Mouse (Mus musculus): Measurements from ENCODE around the gene 1110008P14Rik. TPM values are rescaled to one million over a fixed set of nuclear protein-coding genes. Genes with fewer than 3 reads are reported as not detected.
A peak's percentile ranks its signal among the peaks of the same experiment; 100 is the strongest.

Gene 1110008P14Rik
- 50.1 and 51.6 TPM in 2 replicates for polyA plus RNA-seq (2015; fragmentation: Nextera tagmentation; extraction: Ambion mirVana)

- peak; percentile 94 for ATAC-seq (ENCODE audit: low FRiP score, low TSS enrichment)
Measured at GRCm38 (mm10) chr2:32381775-32382223, at the start of gene 1110008P14Rik. Gene 1110008P14Rik (minus strand): TSS chr2:32381938.

GRCm38 (mm10) chr2:32430701-32431676 is 49.3 kb upstream of the 1110008P14Rik start:
- H3K4me2 ChIP-seq (replicated peaks; ENCODE audit: low read depth, low read length): peak overlapping the region; percentile 67
- no peaks in the 10 kb centered on the region for H3K9me3 ChIP-seq (ENCODE audit: low read length)
- H3K27ac ChIP-seq (ENCODE audit: low read length): peak overlapping the region; percentile 85
- H3K9ac ChIP-seq (replicated peaks; ENCODE audit: low read length): peak overlapping the region; percentile 70
- ATAC-seq (ENCODE audit: low FRiP score, low TSS enrichment): peak; percentile 94
- H3K4me1 ChIP-seq (ENCODE audit: insufficient read depth, low read length): peaks cover 40% of the 10 kb centered on the region
- H3K27me3 ChIP-seq (ENCODE audit: insufficient read depth, low read length): no peaks in the 10 kb centered on the region
- peak overlapping the region; percentile 52 for H3K4me3 ChIP-seq (ENCODE audit: low read length)
- WGBS: 7% methylated on average over 18 of the region's 18 CpGs
- H3K36me3 ChIP-seq (ENCODE audit: insufficient read depth, low read length): no peaks in the 10 kb centered on the region

More at GRCm38 (mm10) chr2:32381775-32382223, at the start of gene 1110008P14Rik:
- Histone ChIP-seq H3K4me3 (ENCODE audit: low read length) (peak within 1 kb of the TSS; percentile 74), H3K9ac (replicated peaks; ENCODE audit: low read length) (peak within 1 kb of the TSS; percentile 63), H3K9me3 (ENCODE audit: low read length) (no peaks in the 10 kb centered on the region), H3K27ac (ENCODE audit: low read length) (peak within 1 kb of the TSS; percentile 54; the same call in 1 of the 2 replicates), H3K27me3 (ENCODE audit: insufficient read depth, low read length) (no peaks in the 10 kb centered on the region), H3K36me3 (ENCODE audit: insufficient read depth, low read length) (peaks cover 28% of the 10 kb centered on the region), H3K4me1 (ENCODE audit: insufficient read depth, low read length) (peaks cover 6% of the 10 kb centered on the region), H3K4me2 (replicated peaks; ENCODE audit: low read depth, low read length) (peak within 1 kb of the TSS; percentile 97)
- under 1% methylated on average over 40 of the region's 47 CpGs for WGBS

- 60% methylated on average over 4 of the region's 4 CpGs for WGBS
- ATAC-seq (ENCODE audit: low FRiP score, low TSS enrichment): no peak
- no peaks in the 10 kb centered on the region for H3K27me3 ChIP-seq (ENCODE audit: insufficient read depth, low read length)
- no peak overlapping the region for H3K4me3 ChIP-seq (ENCODE audit: low read length)
- H3K4me1 ChIP-seq (ENCODE audit: insufficient read depth, low read length): peaks cover 51% of the 10 kb centered on the region
- H3K9ac ChIP-seq (replicated peaks; ENCODE audit: low read length): no peak overlapping the region
- peak overlapping the region; percentile 40; the same call in 1 of the 2 replicates for H3K4me2 ChIP-seq (replicated peaks; ENCODE audit: low read depth, low read length)
- no peaks in the 10 kb centered on the region for H3K9me3 ChIP-seq (ENCODE audit: low read length)
- H3K36me3 ChIP-seq (ENCODE audit: insufficient read depth, low read length): no peaks in the 10 kb centered on the region
- H3K27ac ChIP-seq (ENCODE audit: low read length): peak overlapping the region; percentile 72; the same call in 1 of the 2 replicates
Measured at GRCm38 (mm10) chr2:32429215-32429891, 47.6 kb upstream of the 1110008P14Rik start.

- Histone ChIP-seq H3K36me3 (ENCODE audit: insufficient read depth, low read length) (no peaks in the 10 kb centered on the region), H3K27ac (ENCODE audit: low read length) (peak overlapping the region; percentile 72), H3K4me1 (ENCODE audit: insufficient read depth, low read length) (peaks cover 59% of the 10 kb centered on the region), H3K4me3 (ENCODE audit: low read length) (0 out of 2 replicates have a peak overlapping the region, but pooled peaks have one; percentile 10), H3K9ac (replicated peaks; ENCODE audit: low read length) (0 out of 2 replicates have a peak overlapping the region, but pooled peaks have one; percentile 15), H3K9me3 (ENCODE audit: low read length) (no peaks in the 10 kb centered on the region), H3K4me2 (replicated peaks; ENCODE audit: low read depth, low read length) (peak overlapping the region; percentile 40), H3K27me3 (ENCODE audit: insufficient read depth, low read length) (no peaks in the 10 kb centered on the region)
- peak; percentile 77 for ATAC-seq (ENCODE audit: low FRiP score, low TSS enrichment)
- WGBS: 17% methylated on average over 8 of the region's 8 CpGs
Measured at GRCm38 (mm10) chr2:32428262-32428722, 46.6 kb upstream of the 1110008P14Rik start.

- ATAC-seq (ENCODE audit: low FRiP score, low TSS enrichment): no peak
Measured at GRCm38 (mm10) chr2:32427720-32428119, 46.0 kb upstream of the 1110008P14Rik start.

GRCm38 (mm10) chr2:32426141-32426540 is 44.4 kb upstream of the 1110008P14Rik start:
- no peak overlapping the region for H3K27ac ChIP-seq (ENCODE audit: low read length)
- H3K4me3 ChIP-seq (ENCODE audit: low read length): no peak overlapping the region
- no peaks in the 10 kb centered on the region; the same call in 1 of the 2 replicates for H3K36me3 ChIP-seq (ENCODE audit: insufficient read depth, low read length)
- no peaks in the 10 kb centered on the region for H3K9me3 ChIP-seq (ENCODE audit: low read length)
- peaks cover 62% of the 10 kb centered on the region for H3K4me1 ChIP-seq (ENCODE audit: insufficient read depth, low read length)
- ATAC-seq (ENCODE audit: low FRiP score, low TSS enrichment): no peak
- no peaks in the 10 kb centered on the region for H3K27me3 ChIP-seq (ENCODE audit: insufficient read depth, low read length)
- WGBS: 86% methylated on average over 1 of the region's 1 CpGs
- H3K4me2 ChIP-seq (replicated peaks; ENCODE audit: low read depth, low read length): no peak overlapping the region
- H3K9ac ChIP-seq (replicated peaks; ENCODE audit: low read length): no peak overlapping the region

More at GRCm38 (mm10) chr2:32427720-32428119, 46.0 kb upstream of the 1110008P14Rik start:
- Histone ChIP-seq H3K27me3 (ENCODE audit: insufficient read depth, low read length) (no peaks in the 10 kb centered on the region), H3K27ac (ENCODE audit: low read length) (peak overlapping the region; percentile 72), H3K9ac (replicated peaks; ENCODE audit: low read length) (no peak overlapping the region), H3K9me3 (ENCODE audit: low read length) (no peaks in the 10 kb centered on the region), H3K4me2 (replicated peaks; ENCODE audit: low read depth, low read length) (peak overlapping the region; percentile 40), H3K4me3 (ENCODE audit: low read length) (0 out of 2 replicates have a peak overlapping the region, but pooled peaks have one; percentile 0), H3K36me3 (ENCODE audit: insufficient read depth, low read length) (no peaks in the 10 kb centered on the region), H3K4me1 (ENCODE audit: insufficient read depth, low read length) (peaks cover 64% of the 10 kb centered on the region)
- WGBS: 77% methylated on average over 5 of the region's 5 CpGs

GRCm38 (mm10) chr2:32425568-32425967 is 43.8 kb upstream of the 1110008P14Rik start:
- Histone ChIP-seq H3K9ac (replicated peaks; ENCODE audit: low read length) (no peak overlapping the region), H3K4me1 (ENCODE audit: insufficient read depth, low read length) (peaks cover 58% of the 10 kb centered on the region), H3K36me3 (ENCODE audit: insufficient read depth, low read length) (peaks cover 2% of the 10 kb centered on the region; the same call in 1 of the 2 replicates), H3K4me3 (ENCODE audit: low read length) (no peak overlapping the region), H3K27ac (ENCODE audit: low read length) (peak overlapping the region; percentile 90; the same call in 1 of the 2 replicates), H3K4me2 (replicated peaks; ENCODE audit: low read depth, low read length) (no peak overlapping the region), H3K27me3 (ENCODE audit: insufficient read depth, low read length) (no peaks in the 10 kb centered on the region), H3K9me3 (ENCODE audit: low read length) (no peaks in the 10 kb centered on the region)
- WGBS: 59% methylated on average over 5 of the region's 5 CpGs
- no peak for ATAC-seq (ENCODE audit: low FRiP score, low TSS enrichment)

- 42% methylated on average over 3 of the region's 3 CpGs for WGBS
- 0 out of 2 replicates have a peak overlapping the region, but pooled peaks have one; percentile 7 for H3K9ac ChIP-seq (replicated peaks; ENCODE audit: low read length)
- no peaks in the 10 kb centered on the region for H3K9me3 ChIP-seq (ENCODE audit: low read length)
- H3K27ac ChIP-seq (ENCODE audit: low read length): peak overlapping the region; percentile 90
- ATAC-seq (ENCODE audit: low FRiP score, low TSS enrichment): no peak
- no peak overlapping the region for H3K4me2 ChIP-seq (replicated peaks; ENCODE audit: low read depth, low read length)
- peaks cover 7% of the 10 kb centered on the region; the same call in 1 of the 2 replicates for H3K36me3 ChIP-seq (ENCODE audit: insufficient read depth, low read length)
- no peaks in the 10 kb centered on the region for H3K27me3 ChIP-seq (ENCODE audit: insufficient read depth, low read length)
- H3K4me1 ChIP-seq (ENCODE audit: insufficient read depth, low read length): peaks cover 50% of the 10 kb centered on the region
- no peak overlapping the region for H3K4me3 ChIP-seq (ENCODE audit: low read length)
Measured at GRCm38 (mm10) chr2:32424796-32425195, 43.1 kb upstream of the 1110008P14Rik start.

Measured in kidney, embryonic 16.5 days (tissue).